Mouse (Mus musculus): ENCODE data around the gene Eef1e1.
"Not testable (repeated sequence)": the region's sequence is repeated elsewhere in the genome, so short reads cannot be mapped to it uniquely, and the experiment has no call there.

Gene Eef1e1

GRCm38 (mm10) chr13:38624292-38624902 is 34.5 kb downstream of the Eef1e1 start:
- no peak for DNase-seq

DNA sequence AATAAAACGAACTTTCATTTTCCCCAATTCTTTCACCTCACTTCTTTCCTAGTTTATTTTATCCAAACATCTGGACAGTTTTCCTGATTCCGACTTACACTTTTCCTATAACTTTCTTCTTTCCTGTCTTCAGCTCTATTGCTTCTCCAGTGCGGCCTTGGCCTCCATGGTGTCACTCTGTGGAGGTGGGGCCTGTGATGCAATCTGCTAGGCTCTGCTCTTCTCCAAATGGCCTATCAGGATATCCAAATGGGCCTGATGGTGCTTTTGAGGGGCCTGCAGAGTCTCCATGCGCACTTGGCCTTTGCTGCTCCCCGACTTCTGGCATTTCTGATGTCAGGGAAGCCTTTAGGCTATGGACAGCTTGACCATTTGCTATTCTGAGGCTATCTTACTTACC is 35.6 kb downstream of the Eef1e1 start:
- no peak for DNase-seq

DNA sequence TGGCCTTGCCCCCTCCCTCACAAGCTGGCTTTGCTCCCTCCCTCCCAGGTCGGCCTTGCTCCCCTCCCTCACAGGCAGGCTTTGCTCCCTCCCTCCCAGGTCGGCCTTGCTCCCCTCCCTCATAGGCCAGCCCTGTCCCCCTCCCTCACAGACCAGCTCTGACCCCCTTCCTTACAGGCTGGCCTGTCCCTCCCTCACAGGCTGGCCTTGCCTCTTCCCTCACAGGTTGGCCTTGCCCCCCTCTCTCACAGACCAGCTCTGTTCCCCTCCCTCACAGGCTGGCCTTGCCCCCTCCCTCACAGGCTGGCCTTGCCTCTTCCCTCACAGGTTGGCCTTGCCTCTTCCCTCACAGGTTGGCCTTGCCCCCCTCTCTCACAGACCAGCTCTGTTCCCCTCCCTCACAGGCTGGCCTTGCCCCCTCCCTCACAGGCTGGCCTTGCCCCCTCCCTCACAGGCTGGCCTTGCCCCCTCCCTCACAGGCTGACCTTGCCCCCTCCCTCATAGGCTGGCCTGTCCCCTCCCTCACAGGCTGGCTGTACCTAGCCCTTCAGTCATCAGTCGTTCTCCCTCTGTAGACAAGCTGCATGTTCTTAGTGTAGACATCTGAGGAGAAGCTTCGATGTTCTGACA is 40.7 kb downstream of the Eef1e1 start:
- DNase-seq = not testable (repeated sequence)

DNA sequence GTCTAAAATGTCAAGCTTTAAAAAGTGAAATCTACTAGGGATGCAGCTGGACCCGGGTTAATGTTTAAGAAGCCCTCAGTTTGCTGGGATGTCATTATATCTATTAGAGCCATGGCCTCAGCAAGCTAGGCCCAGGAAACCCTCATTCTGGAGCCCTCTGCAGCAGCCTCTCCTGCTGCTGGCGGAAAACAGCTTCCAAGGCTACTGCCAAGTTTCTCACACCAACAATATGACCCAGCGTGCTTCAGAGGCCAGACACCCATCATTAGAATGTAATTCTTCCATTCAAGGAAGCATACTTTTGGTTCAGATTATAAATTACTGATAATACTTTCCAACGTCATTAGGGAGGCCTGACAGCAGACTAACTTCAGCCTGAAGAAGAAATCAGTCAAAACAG is 42.0 kb downstream of the Eef1e1 start:
- DNase-seq = no peak

- no peak for DNase-seq
Observed at GRCm38 (mm10) chr13:38615656-38616055, 43.2 kb downstream of the Eef1e1 start.

- no peak for DNase-seq
Observed at GRCm38 (mm10) chr13:38614298-38614697, 44.6 kb downstream of the Eef1e1 start.

GRCm38 (mm10) chr13:38613583-38613982 is 45.3 kb downstream of the Eef1e1 start:
- DNase-seq = no peak

- no peak for DNase-seq
Observed at GRCm38 (mm10) chr13:38612608-38613007, 46.2 kb downstream of the Eef1e1 start.

DNA sequence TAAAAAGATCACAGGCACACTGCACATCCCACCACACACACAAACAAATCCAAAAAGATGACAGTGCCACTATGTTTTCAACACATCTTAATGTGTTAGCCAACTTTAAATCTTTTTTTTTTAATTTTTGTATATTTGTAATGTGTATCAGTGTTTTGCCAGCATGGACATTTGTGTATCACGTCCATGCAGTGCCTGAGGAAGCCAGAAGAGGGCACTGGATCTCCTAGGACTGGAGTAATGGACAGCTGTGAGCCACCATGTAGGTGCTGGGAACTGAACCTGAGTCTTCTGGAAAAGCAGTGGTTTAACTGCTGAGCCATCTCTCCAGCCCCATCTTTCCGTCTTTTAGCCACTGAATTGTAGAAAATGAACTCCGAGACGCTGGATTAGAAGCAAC is 46.7 kb downstream of the Eef1e1 start:
- no peak for DNase-seq

- peak; percentile 74 for DNase-seq
Observed at GRCm38 (mm10) chr13:38610336-38610735, 48.5 kb downstream of the Eef1e1 start.

GRCm38 (mm10) chr13:38607130-38607529 is 51.7 kb downstream of the Eef1e1 start:
- no peak for DNase-seq

- no peak for DNase-seq
Observed at GRCm38 (mm10) chr13:38605353-38605752, 53.5 kb downstream of the Eef1e1 start.

DNA sequence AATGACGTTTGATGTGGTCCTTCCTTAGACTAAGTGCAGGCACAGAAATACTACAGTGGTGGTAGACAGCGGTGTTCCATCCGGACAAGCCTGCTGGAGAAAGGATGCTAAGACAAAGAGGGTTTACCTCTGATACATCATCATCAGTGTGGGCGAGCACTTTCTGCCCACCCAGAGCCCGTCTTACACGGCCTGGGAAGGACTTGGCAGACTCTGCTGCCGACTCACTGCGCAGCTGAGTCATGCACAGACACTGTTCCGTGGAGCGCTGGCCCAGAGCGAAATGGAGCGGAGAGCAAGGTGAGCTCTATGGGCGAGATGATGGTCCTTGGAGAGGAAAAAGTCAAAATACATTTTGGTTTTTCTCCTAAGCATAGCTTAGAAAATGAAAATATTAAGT is 55.9 kb downstream of the Eef1e1 start:
- no peak for DNase-seq

- DNase-seq = no peak
Observed at GRCm38 (mm10) chr13:38602243-38602832, 56.5 kb downstream of the Eef1e1 start.

GRCm38 (mm10) chr13:38600811-38601210 is 58.0 kb downstream of the Eef1e1 start:
- DNase-seq = no peak

- no peak for DNase-seq
Observed at GRCm38 (mm10) chr13:38597076-38597475, 61.8 kb downstream of the Eef1e1 start.

- DNase-seq = no peak
Observed at GRCm38 (mm10) chr13:38596461-38596860, 62.4 kb downstream of the Eef1e1 start.

Measured in lung, postnatal 14 days (tissue).